ENCODE assay signal across 8 mouse cellular contexts in genomic region chr4:124434059-124435039, GRCm38 (mm10).
DNase-seq lines count a peak whose midpoint lies in the region; ATAC-seq lines count a peak whose summit lies in the region.

No protein-coding gene starts in this region.

- no peak overlapping the region for H3K4me2 ChIP-seq in forebrain, embryonic 15.5 days (replicated peaks)
- H3K4me2 ChIP-seq in limb, embryonic 12.5 days: peak overlapping the region; percentile 40

- no peak for DNase-seq in forebrain, embryonic 10.5 days (ENCODE audit: extremely low spot score, low spot score)
- DNase-seq in embryo, embryonic 10.5 days (ENCODE audit: low spot score): peak; percentile 63
- peak; percentile 42 for DNase-seq in heart, postnatal 4 days
- no peak for DNase-seq in adipocyte (ENCODE audit: low spot score)
- no peak for DNase-seq in left cerebral cortex, adult 8-10 months (ENCODE audit: low spot score in 2 of 2)
- DNase-seq in layer of hippocampus, adult 9-11 months: no peak

- no peaks in the 10 kb centered on the region for H3K9me3 ChIP-seq in forebrain, embryonic 10.5 days
- no peaks in the 10 kb centered on the region for H3K9me3 ChIP-seq in forebrain, embryonic 15.5 days
- no peaks in the 10 kb centered on the region for H3K9me3 ChIP-seq in limb, embryonic 12.5 days

- no peak for ATAC-seq in forebrain, embryonic 15.5 days (replicated peaks)
- no peak for ATAC-seq in limb, embryonic 12.5 days (ENCODE audit: insufficient number of reproducible peaks, insufficient read depth, low FRiP score, low TSS enrichment, low read depth)

- peaks cover 19% of the 10 kb centered on the region for H3K4me1 ChIP-seq in forebrain, embryonic 10.5 days
- peaks cover 11% of the 10 kb centered on the region; the same call in 1 of the 2 replicates for H3K4me1 ChIP-seq in forebrain, embryonic 15.5 days
- H3K4me1 ChIP-seq in limb, embryonic 12.5 days (replicated peaks): peaks cover 11% of the 10 kb centered on the region

- 14% methylated on average over 24 of the region's 25 CpGs for WGBS in forebrain, embryonic 10.5 days
- 14% methylated on average over 24 of the region's 25 CpGs for WGBS in forebrain, embryonic 15.5 days
- 11% methylated on average over 23 of the region's 25 CpGs for WGBS in limb, embryonic 12.5 days

- peak overlapping the region; percentile 73 for H3K27ac ChIP-seq in forebrain, embryonic 10.5 days
- no peak overlapping the region for H3K27ac ChIP-seq in forebrain, embryonic 15.5 days (replicated peaks)
- no peak overlapping the region for H3K27ac ChIP-seq in limb, embryonic 12.5 days

- no peaks in the 10 kb centered on the region for H3K36me3 ChIP-seq in forebrain, embryonic 10.5 days (replicated peaks)
- H3K36me3 ChIP-seq in forebrain, embryonic 15.5 days: no peaks in the 10 kb centered on the region
- H3K36me3 ChIP-seq in limb, embryonic 12.5 days: no peaks in the 10 kb centered on the region

- peaks cover 82% of the 10 kb centered on the region for H3K27me3 ChIP-seq in forebrain, embryonic 10.5 days (ENCODE audit: poor library complexity, severe bottlenecking)
- H3K27me3 ChIP-seq in forebrain, embryonic 15.5 days: no peaks in the 10 kb centered on the region
- peaks cover 64% of the 10 kb centered on the region for H3K27me3 ChIP-seq in limb, embryonic 12.5 days

- H3K9ac ChIP-seq in forebrain, embryonic 15.5 days (replicated peaks): no peak overlapping the region
- H3K9ac ChIP-seq in limb, embryonic 12.5 days (replicated peaks): no peak overlapping the region

- peak overlapping the region; percentile 26 for H3K4me3 ChIP-seq in forebrain, embryonic 10.5 days
- H3K4me3 ChIP-seq in forebrain, embryonic 15.5 days: no peak overlapping the region
- no peak overlapping the region for H3K4me3 ChIP-seq in limb, embryonic 12.5 days (replicated peaks)

Comparison
In these comparisons a context has a peak if more than half of its experiments do, and no peak if none do; other contexts are left out.
1. DNase-seq: peak in embryo, embryonic 10.5 days (single experiment) and heart, postnatal 4 days (single experiment); none in forebrain, embryonic 10.5 days (single experiment), adipocyte (single experiment), left cerebral cortex, adult 8-10 months (0 of 2) and layer of hippocampus, adult 9-11 months (single experiment).